Mouse (Mus musculus) left cerebral cortex, postnatal 10 days (tissue): ENCODE data around the gene Dync1i1. TPM values are rescaled to one million over a fixed set of nuclear protein-coding genes. Genes with fewer than 3 reads are reported as not detected.

Source experiments
- DNase-seq, 2 experiments: peaks; one replicate each; pipeline ENCODE4 v3.0.0; 2021 to 2022; ENCODE audit warnings: low spot score in 2 of 2, mixed read lengths in 1 of 2; ENCODE audit errors: extremely low spot score in 1 of 2
- intact Hi-C: fragments of 180-260 bp; cut with DNase I; formaldehyde crosslinking; loops from one replicate; pipeline ENCODE4 v1.15.1; 2025
- total RNA-seq, 2 experiments: library from RNA; stranded (reverse); gene quantifications; 2 replicates each; pipeline ENCODE4 v1.2.3; 2021

The Dync1i1 gene
- total RNA-seq, 2 experiments from 2014 or later: 169 to 176 TPM

DNA sequence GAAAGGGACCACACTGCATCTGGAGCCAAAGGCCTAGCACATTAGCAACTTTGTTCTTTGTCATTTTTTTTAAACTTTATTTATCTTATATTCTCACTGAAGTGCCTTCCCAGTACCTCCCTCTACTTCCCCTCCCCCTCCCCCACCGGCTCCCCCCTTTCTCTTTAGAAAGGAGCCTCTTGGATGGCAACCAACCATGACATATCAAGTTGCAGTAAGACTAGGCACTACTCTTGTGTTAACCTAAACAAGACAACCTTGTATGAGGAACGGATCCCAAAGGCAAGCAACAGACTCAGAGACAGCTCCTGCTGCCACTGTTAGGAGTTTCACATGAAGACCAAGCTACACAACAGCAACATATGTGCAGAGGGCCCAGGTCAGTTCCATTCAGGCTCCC lies 105.3 kb downstream of the Dync1i1 start:
- no peak for DNase-seq
- intact Hi-C loops: no loop called here

- no peak for DNase-seq
Observed at GRCm38 (mm10) chr6:5831233-5831632, 105.8 kb downstream of the Dync1i1 start.

GRCm38 (mm10) chr6:5832838-5833237 lies 107.4 kb downstream of the Dync1i1 start:
- DNase-seq: peak in 1 of 2 experiments; percentile 17
- intact Hi-C loops: no loop called here

More at GRCm38 (mm10) chr6:5831233-5831632, 105.8 kb downstream of the Dync1i1 start:
- intact Hi-C loops: no loop called here

- intact Hi-C loops: no loop called here
- DNase-seq: no peak
Observed at GRCm38 (mm10) chr6:5842466-5842865, 117.0 kb downstream of the Dync1i1 start.

GRCm38 (mm10) chr6:5846154-5846553 lies 120.7 kb downstream of the Dync1i1 start:
- intact Hi-C loops: no loop called here
- DNase-seq: no peak

DNA sequence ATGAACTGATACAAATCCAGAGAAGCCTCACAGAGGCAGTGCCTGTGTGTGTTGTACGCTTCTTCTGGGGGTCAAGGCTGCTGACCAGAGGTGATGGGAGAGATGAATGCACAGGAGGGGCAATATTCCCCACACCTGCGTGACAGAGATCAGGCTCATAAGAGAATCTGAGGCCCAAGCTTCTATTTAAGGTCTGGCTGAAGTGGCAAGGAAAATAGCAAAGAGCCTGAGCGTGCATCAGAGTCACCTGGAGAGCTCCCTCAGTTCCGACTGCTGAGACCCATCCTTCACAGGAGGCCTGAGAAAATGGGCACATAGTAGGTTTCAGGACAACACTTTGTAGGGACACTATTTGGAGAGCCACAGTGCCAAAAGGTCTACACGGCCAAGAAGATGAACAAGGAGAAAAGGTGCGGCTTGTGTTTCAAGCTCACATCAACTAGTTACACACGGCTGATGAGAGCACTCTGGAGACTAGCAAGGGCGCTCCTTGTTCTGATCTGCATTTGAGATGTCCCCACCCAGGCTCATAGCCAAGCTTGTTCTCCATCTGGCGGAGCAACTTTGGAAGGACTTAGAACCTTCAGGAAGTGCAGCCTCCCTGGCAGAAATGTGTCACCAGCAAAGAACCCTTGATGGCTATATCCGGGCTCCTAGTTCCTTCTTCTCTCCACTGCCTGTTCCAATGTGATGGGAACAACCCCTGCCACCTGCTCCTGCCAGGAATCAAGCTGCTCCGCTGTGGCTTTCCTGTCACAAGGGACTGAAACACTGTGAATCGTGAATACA lies 128.8 kb downstream of the Dync1i1 start:
- intact Hi-C loops: loop anchor here (10.0 kb wide), 1 partner anchor 151 kb away; no protein-coding TSS in a partner anchor
- no peak for DNase-seq

GRCm38 (mm10) chr6:5855526-5855925 lies 130.1 kb downstream of the Dync1i1 start:
- DNase-seq: no peak
- intact Hi-C loops: loop anchor here (10.0 kb wide), 1 partner anchor 149 kb away; no protein-coding TSS in a partner anchor

- intact Hi-C loops: loop anchor here (2.0 to 10.0 kb wide), 2 partner anchors 146 to 1026 kb away; no protein-coding TSS in a partner anchor
- DNase-seq: peak; percentile 34 to 56
Observed at GRCm38 (mm10) chr6:5858371-5858770, 132.9 kb downstream of the Dync1i1 start.

DNA sequence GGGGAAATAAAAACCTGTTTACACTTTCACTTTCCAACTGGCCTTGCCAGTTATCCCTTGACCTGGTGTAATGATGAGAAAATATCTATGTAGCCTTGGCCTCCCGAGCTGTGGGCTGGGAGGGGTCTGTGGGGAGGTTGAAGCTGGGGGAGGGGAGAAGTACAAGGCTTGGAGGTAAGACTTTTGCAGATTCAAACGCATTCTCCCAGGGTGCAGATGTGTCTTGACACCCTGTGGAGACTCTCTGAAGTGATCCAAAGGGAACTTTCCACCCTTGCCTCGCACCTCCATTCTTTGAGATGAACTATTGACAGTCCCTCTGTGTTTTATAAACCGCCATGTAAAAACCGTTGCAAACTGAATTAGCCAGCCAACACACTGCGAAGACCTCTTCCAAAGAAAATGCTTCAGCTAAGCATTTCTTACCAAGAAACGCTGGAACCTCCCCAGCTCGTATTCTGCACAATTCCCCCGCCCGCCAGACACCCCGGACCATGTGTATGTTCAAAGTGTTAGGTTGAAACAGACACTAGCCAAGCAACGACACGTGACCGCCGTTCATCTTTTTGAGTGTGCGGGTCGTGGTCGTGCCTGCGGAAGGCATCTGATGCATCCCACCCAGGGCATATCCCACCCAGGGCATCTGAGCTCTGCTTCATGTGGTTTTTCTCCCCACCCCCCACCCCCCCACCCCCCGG lies 133.6 kb downstream of the Dync1i1 start:
- DNase-seq: no peak
- intact Hi-C loops: loop anchor here (2.0 to 10.0 kb wide), 2 partner anchors 146 to 1026 kb away; no protein-coding TSS in a partner anchor

DNA sequence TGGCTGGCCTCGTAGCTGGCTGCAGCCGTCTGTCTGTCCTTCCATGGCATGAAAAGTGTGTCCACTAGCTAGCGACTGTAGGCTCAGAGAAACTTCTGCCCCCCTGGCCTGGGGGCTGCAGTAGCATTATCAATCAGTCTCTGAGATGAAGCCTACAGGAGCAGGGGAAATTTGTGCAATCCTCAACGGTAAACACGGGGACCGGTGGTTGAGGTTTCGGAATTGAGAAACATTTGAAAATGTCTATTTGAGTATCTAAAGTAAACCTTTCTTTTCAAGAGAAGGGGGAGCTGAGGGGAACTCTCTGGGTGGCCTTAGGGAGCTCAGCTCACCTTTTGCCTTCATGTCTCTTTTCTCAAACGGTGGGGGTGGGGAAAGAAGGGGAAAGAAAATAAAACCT lies 134.2 kb downstream of the Dync1i1 start:
- no peak for DNase-seq
- intact Hi-C loops: loop anchor here (2.0 to 10.0 kb wide), 2 partner anchors 145 to 1025 kb away; no protein-coding TSS in a partner anchor

GRCm38 (mm10) chr6:5866091-5866490 lies 140.7 kb downstream of the Dync1i1 start:
- intact Hi-C loops: no loop called here
- no peak for DNase-seq

GRCm38 (mm10) chr6:5867221-5867620 lies 141.8 kb downstream of the Dync1i1 start:
- no peak for DNase-seq
- intact Hi-C loops: no loop called here

DNA sequence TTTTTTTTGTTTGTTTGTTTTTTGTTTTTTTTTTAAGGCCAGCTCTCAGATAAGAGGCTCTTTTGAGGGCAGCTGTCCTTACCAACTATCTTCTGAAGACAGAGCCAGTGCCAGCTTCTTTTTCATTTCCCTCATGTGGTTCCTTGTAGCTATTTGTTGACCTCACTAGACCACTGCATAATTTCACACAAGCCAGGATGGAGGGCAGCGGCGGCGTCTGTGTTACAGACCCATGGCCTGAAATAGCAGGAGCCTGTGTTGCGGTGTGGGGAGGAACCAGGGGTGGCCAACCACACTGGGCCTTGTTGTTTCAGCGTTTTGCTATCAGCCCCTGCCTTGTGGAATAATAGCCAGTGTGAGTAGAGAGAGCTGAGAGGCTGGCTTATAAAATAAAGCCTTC lies 145.6 kb downstream of the Dync1i1 start:
- no peak for DNase-seq
- intact Hi-C loops: no loop called here

DNA sequence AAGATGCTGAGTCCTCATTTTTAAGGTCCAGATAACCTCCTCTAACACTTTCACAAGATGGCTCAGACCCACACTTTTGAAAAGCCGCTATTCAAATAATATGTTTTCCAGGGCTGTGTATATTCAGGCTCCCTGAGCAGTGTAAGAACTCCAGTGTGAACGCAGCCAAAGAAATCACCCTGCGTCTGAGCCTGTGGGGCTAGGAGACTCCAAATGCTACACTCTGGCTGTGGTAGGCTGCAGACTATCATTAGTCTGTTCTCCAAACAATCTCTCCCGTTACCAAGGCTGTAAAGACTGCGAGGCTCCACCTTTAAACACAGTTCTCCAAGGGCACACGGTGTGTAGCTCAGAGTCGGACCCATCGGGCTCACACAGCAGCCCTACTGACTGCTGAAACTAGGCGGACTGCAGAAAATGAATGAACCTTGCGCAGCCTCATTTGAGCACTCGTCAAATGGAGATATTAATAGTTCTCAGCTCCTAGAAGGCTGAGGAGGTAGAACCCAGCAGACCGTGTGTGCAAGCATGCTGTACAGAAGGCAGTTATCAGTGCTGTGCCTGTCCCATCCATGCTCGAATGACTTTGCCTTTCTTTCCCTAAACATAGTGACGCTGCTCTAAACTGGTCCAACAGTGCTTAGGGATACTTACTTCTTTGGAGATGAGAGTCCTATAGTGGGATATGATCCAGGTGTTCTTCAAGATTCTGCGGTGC lies 146.3 kb downstream of the Dync1i1 start:
- intact Hi-C loops: no loop called here
- DNase-seq: no peak

GRCm38 (mm10) chr6:5889341-5889740 lies 163.9 kb downstream of the Dync1i1 start:
- DNase-seq: peak in 1 of 2 experiments; percentile 21
- intact Hi-C loops: no loop called here

- DNase-seq: peak in 1 of 2 experiments; percentile 9
- intact Hi-C loops: no loop called here
Observed at GRCm38 (mm10) chr6:5911295-5911694, 185.9 kb downstream of the Dync1i1 start.

- intact Hi-C loops: no loop called here
- no peak for DNase-seq
Observed at GRCm38 (mm10) chr6:5915028-5915427, 189.6 kb downstream of the Dync1i1 start.

DNA sequence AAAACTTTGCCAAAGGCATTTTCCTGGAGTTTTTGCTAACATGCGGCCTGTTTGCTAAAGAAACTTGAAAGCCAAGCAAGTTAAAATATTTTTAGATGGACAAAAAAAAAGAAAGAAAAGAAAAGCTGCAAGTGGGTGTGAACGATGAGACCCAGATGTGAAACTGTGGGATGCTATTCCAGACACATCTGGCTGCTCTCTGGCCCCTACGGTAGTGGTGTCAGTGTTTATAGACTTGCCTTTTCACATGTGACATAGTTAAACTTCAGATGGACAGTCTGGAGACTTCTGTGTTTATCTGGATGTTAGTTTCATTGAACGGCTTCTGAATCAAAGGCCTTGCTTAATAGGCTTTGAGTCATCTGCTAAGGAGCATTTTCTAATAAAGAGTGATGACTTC lies 195.2 kb downstream of the Dync1i1 start:
- intact Hi-C loops: no loop called here
- DNase-seq: no peak

DNA sequence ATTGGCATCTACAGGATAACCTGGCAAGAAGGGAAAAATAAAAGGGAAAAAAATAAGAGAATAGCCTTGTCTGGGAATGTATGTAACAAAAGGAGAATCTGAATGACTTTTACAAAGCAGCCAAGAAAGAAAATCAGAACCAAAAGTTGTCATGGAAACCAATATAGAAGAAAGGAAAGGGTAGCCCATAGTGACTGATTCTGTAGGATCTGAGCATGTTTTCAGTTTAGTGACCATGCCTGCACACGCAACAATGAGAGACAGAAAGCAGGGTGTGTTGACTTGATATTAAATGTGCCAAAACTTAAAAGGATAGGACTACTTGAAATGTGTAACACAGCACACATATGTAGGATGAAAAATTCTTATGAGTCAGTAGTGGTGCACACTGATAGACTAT lies 197.2 kb downstream of the Dync1i1 start:
- DNase-seq: no peak
- intact Hi-C loops: no loop called here
